8 mouse cellular contexts compared by ENCODE assay signal in genomic region chr2:174899940-174900670, GRCm38 (mm10).
DNase-seq lines count a peak whose midpoint lies in the region; ATAC-seq and TF ChIP-seq lines count a peak whose summit lies in the region.
"Had no signal": no experiment of that assay in that cellular context is flagged by ENCODE, and none has a peak within 500 bp of the region (broad histone marks: within the 10 kb centered on the region; RNA-seq: fewer than 3 reads in every experiment).

No protein-coding gene starts in this region.

- no peak overlapping the region for H3K4me2 ChIP-seq in liver, postnatal 0 days (ENCODE audit: low read depth, low read length)
- H3K4me2 ChIP-seq in liver, embryonic 12.5 days, result no peak overlapping the region
- H3K4me2 ChIP-seq in forebrain, embryonic 12.5 days, result no peak overlapping the region
- no peak overlapping the region for H3K4me2 ChIP-seq in limb, embryonic 14.5 days (replicated peaks; ENCODE audit: low read depth, low read length, severe bottlenecking)
- H3K4me2 ChIP-seq: liver, embryonic 11.5 days had no signal

- no peaks in the 10 kb centered on the region for H3K36me3 ChIP-seq in liver, postnatal 0 days (replicated peaks; ENCODE audit: insufficient read depth, low read length)
- no peaks in the 10 kb centered on the region for H3K36me3 ChIP-seq in liver, embryonic 12.5 days
- no peaks in the 10 kb centered on the region for H3K36me3 ChIP-seq in forebrain, embryonic 12.5 days (replicated peaks)
- H3K36me3 ChIP-seq in heart, embryonic 10.5 days, result no peaks in the 10 kb centered on the region
- H3K36me3 ChIP-seq in limb, embryonic 14.5 days (ENCODE audit: control insufficient read depth, insufficient read depth, low read length), result no peaks in the 10 kb centered on the region

- no peak for TF ChIP-seq POLR2A in limb, embryonic 14.5 days (IDR thresholded peaks at IDR 0.05; ENCODE audit: borderline replicate concordance, extremely low read depth, insufficient read depth, insufficient read length)

- no peaks in the 10 kb centered on the region for H3K27me3 ChIP-seq in liver, postnatal 0 days (ENCODE audit: insufficient read depth, low read length)
- no peaks in the 10 kb centered on the region for H3K27me3 ChIP-seq in liver, embryonic 12.5 days (replicated peaks)
- H3K27me3 ChIP-seq in forebrain, embryonic 12.5 days, result no peaks in the 10 kb centered on the region
- peaks cover 3% of the 10 kb centered on the region for H3K27me3 ChIP-seq in heart, embryonic 10.5 days (ENCODE audit: insufficient read depth, poor library complexity, severe bottlenecking)
- H3K27me3 ChIP-seq in limb, embryonic 14.5 days (ENCODE audit: control insufficient read depth, insufficient read depth, low read length), result no peaks in the 10 kb centered on the region

- no peak for TF ChIP-seq CTCF in liver, postnatal 0 days (IDR thresholded peaks at IDR 0.05; ENCODE audit: low read depth)

- peak; percentile 33; the same call in 1 of the 2 replicates for ATAC-seq in liver, postnatal 0 days
- ATAC-seq in liver, embryonic 12.5 days, result no peak
- peak; percentile 24; the same call in 1 of the 2 replicates for ATAC-seq in forebrain, embryonic 12.5 days (ENCODE audit: low FRiP score)
- peak; percentile 71 for ATAC-seq in limb, embryonic 14.5 days (ENCODE audit: low FRiP score, low read depth)
- ATAC-seq in erythroid progenitor cell, adult 5-6 weeks (replicated peaks; ENCODE audit: low FRiP score, poor library complexity, severe bottlenecking), result no peak

- H3K9me3 ChIP-seq in liver, postnatal 0 days (ENCODE audit: low read length), result no peaks in the 10 kb centered on the region
- no peaks in the 10 kb centered on the region for H3K9me3 ChIP-seq in liver, embryonic 12.5 days (replicated peaks)
- no peaks in the 10 kb centered on the region for H3K9me3 ChIP-seq in forebrain, embryonic 12.5 days
- H3K9me3 ChIP-seq in heart, embryonic 10.5 days, result no peaks in the 10 kb centered on the region
- H3K9me3 ChIP-seq in limb, embryonic 14.5 days (ENCODE audit: control insufficient read depth, low read length), result no peaks in the 10 kb centered on the region

- no peak overlapping the region for H3K9ac ChIP-seq in liver, postnatal 0 days (replicated peaks)
- no peak overlapping the region for H3K9ac ChIP-seq in liver, embryonic 12.5 days
- H3K9ac ChIP-seq in forebrain, embryonic 12.5 days, result no peak overlapping the region
- H3K9ac ChIP-seq in limb, embryonic 14.5 days (ENCODE audit: low read depth, low read length, severe bottlenecking), result 0 out of 2 replicates have a peak overlapping the region, but pooled peaks have one; percentile 4

- no peak overlapping the region for H3K4me3 ChIP-seq in liver, postnatal 0 days (ENCODE audit: low read depth, low read length)
- no peak overlapping the region for H3K4me3 ChIP-seq in liver, embryonic 12.5 days
- H3K4me3 ChIP-seq in forebrain, embryonic 12.5 days (replicated peaks), result no peak overlapping the region
- no peak overlapping the region for H3K4me3 ChIP-seq in heart, embryonic 10.5 days
- H3K4me3 ChIP-seq in limb, embryonic 14.5 days (replicated peaks; ENCODE audit: low read length), result no peak overlapping the region

- H3K4me1 ChIP-seq in liver, postnatal 0 days (ENCODE audit: insufficient read depth), result no peaks in the 10 kb centered on the region
- no peaks in the 10 kb centered on the region for H3K4me1 ChIP-seq in liver, embryonic 12.5 days
- no peaks in the 10 kb centered on the region for H3K4me1 ChIP-seq in forebrain, embryonic 12.5 days
- H3K4me1 ChIP-seq in heart, embryonic 10.5 days, result peaks cover 9% of the 10 kb centered on the region
- H3K4me1 ChIP-seq in limb, embryonic 14.5 days (ENCODE audit: control insufficient read depth, insufficient read depth, low read length), result peaks cover 9% of the 10 kb centered on the region

- no peak overlapping the region for H3K27ac ChIP-seq in liver, postnatal 0 days (ENCODE audit: low read depth)
- no peak overlapping the region for H3K27ac ChIP-seq in liver, embryonic 12.5 days
- H3K27ac ChIP-seq in forebrain, embryonic 12.5 days, result no peak overlapping the region
- 0 out of 2 replicates have a peak overlapping the region, but pooled peaks have one; percentile 25 for H3K27ac ChIP-seq in heart, embryonic 10.5 days
- H3K27ac ChIP-seq in limb, embryonic 14.5 days (replicated peaks; ENCODE audit: low read depth, low read length), result peak overlapping the region; percentile 73

- 58% methylated on average over 5 of the region's 5 CpGs for WGBS in liver, postnatal 0 days (ENCODE audit: insufficient replicate concordance)
- 52% methylated on average over 5 of the region's 5 CpGs for WGBS in liver, embryonic 12.5 days (ENCODE audit: insufficient replicate concordance)
- 82% methylated on average over 5 of the region's 5 CpGs for WGBS in forebrain, embryonic 12.5 days
- WGBS in heart, embryonic 10.5 days, result 69% methylated on average over 5 of the region's 5 CpGs
- 49% methylated on average over 5 of the region's 5 CpGs for WGBS in limb, embryonic 14.5 days

- no peak for DNase-seq in liver, postnatal 0 days
- DNase-seq in heart, embryonic 10.5 days (ENCODE audit: low spot score), result no peak
- DNase-seq in limb, embryonic 14.5 days (ENCODE audit: low spot score), result peak; percentile 74
- DNase-seq in T-cell, adult 2 months (ENCODE audit: low spot score), result no peak

- TF ChIP-seq EP300 in liver, postnatal 0 days (IDR thresholded peaks at IDR 0.05; ENCODE audit: low read depth), result no peak

Comparison
In these comparisons a context has a peak if more than half of its experiments do, and no peak if none do; other contexts are left out.
1. ATAC-seq: peak in liver, postnatal 0 days (single experiment), forebrain, embryonic 12.5 days (single experiment) and limb, embryonic 14.5 days (single experiment); none in liver, embryonic 12.5 days (single experiment) and erythroid progenitor cell, adult 5-6 weeks (single experiment).
2. H3K27ac ChIP-seq: peak in heart, embryonic 10.5 days (single experiment) and limb, embryonic 14.5 days (single experiment); none in liver, postnatal 0 days (single experiment), liver, embryonic 12.5 days (single experiment) and forebrain, embryonic 12.5 days (single experiment).